Mouse (Mus musculus) lung, postnatal 0 days (tissue): ENCODE measurements around the gene Pdpn. TPM values are rescaled to one million over a fixed set of nuclear protein-coding genes. Genes with fewer than 3 reads are reported as not detected.
"Not testable (repeated sequence)": the region's sequence is repeated elsewhere in the genome, so short reads cannot be mapped to it uniquely, and the experiment has no call there.

ENCODE experiments used
- ATAC-seq: fragments of 200-750 bp; cut with Nextera tagmentation; 2 replicates; pipeline ENCODE4 v1.8.0; 2017; ENCODE audit warnings: moderate library complexity
- DNase-seq: peaks from one replicate; pipeline ENCODE4 v3.0.0-alpha.2; 2016; ENCODE audit warnings: low spot score
- H3K27ac ChIP-seq: fragments of 300-500 bp; sonication (generic); 2 replicates; pipeline ENCODE4 v1.5.1; 2014; ENCODE audit warnings: antibody characterized with exemption, mild to moderate bottlenecking, low read length, mixed read lengths
- H3K27me3 ChIP-seq: fragments of 300-500 bp; sonication (generic); replicated peaks from 2 replicates; pipeline ENCODE4 v1.6.1; 2014; ENCODE audit warnings: low read length, mixed read lengths; ENCODE audit not compliant: insufficient read depth
- H3K36me3 ChIP-seq: fragments of 300-500 bp; sonication (generic); 2 replicates; pipeline ENCODE4 v1.6.1; 2014; ENCODE audit warnings: low read length, mixed read lengths; ENCODE audit not compliant: insufficient read depth
- H3K4me1 ChIP-seq: fragments of 300-500 bp; sonication (generic); 2 replicates; pipeline ENCODE4 v1.6.1; 2014; ENCODE audit warnings: antibody characterized with exemption, low read depth, low read length, mixed read lengths; ENCODE audit not compliant: insufficient read depth
- H3K4me2 ChIP-seq: fragments of 300-500 bp; sonication (generic); replicated peaks from 2 replicates; pipeline ENCODE4 v1.6.1; 2014; ENCODE audit warnings: low read depth, mild to moderate bottlenecking, low read length, moderate library complexity, mixed read lengths
- H3K4me3 ChIP-seq: fragments of 300-500 bp; sonication (generic); 2 replicates; pipeline ENCODE4 v1.5.1; 2014; ENCODE audit warnings: low read depth, low read length
- H3K9ac ChIP-seq: fragments of 300-500 bp; sonication (generic); replicated peaks from 2 replicates; pipeline ENCODE4 v1.6.1; 2014; ENCODE audit warnings: low read depth, mild to moderate bottlenecking
- H3K9me3 ChIP-seq: fragments of 300-500 bp; sonication (generic); 2 replicates; pipeline ENCODE4 v1.6.1; 2016; ENCODE audit warnings: low read length, mixed read lengths
- CTCF ChIP-seq: IDR thresholded peaks from 2 replicates; pipeline ENCODE4 v1.5.1; 2016; ENCODE audit warnings: antibody characterized with exemption, mild to moderate bottlenecking
- EP300 ChIP-seq: IDR thresholded peaks from 2 replicates; pipeline ENCODE4 v1.6.1; 2016; ENCODE audit warnings: antibody characterized with exemption, mild to moderate bottlenecking, control low read depth
- WGBS: fragments of 180-500 bp; shearing (Covaris S2); extraction: QIAGEN DNeasy Blood & Tissue Kit; methylation state at CpG from one replicate; pipeline ENCODE4 v1.1.7; 2014; 5-methylcytosine and 5-hydroxymethylcytosine counted together
- polyA plus RNA-seq: library from polyadenylated mRNA; unstranded; fragments of >200 nt; fragmentation: Nextera tagmentation; extraction: Ambion mirVana; gene quantifications from 2 replicates; pipeline ENCODE4 v1.2.1, GENCODE M21; 2015

The Pdpn gene
- polyA plus RNA-seq: 118 and 142 TPM in 2 replicates

DNA sequence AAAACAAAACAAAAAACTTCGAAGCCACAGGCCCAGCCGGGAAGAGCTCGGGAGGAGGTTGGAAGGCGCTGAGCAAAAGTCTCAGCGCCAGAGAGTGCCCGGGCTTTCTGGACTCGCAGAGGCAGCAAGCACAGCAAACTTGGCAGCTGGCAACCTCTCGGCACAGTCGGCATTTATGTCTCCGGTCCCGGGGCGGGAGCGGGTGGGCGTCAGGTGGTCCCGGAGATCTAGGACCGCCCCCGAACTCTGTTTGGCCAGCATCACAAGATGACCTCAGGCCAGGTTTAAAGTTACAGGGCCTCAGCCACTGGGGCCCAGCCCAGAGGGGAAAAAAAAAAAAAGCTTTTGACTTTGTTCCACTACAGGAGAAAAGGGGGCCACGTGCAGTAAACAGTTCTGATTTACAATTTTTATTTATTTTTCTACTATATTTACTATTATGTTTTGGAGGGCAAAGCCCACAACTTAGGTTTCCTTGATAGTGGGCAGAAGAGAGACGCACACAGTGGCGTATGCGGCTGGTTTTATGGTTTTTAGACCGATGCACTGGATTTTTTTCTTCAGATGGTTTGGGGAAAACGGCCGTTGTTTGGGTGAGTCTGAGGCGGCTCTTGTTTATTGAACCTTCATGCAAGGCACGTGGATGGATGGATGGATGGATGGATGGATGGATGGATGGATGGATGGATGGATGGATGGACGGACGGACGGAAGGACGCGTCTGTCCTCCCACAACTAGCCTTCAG lies at the start of gene Pdpn:
Pdpn (minus strand) TSS at position 240 of the 746 bp plus-strand sequence.
- 4% methylated on average over 31 of the region's 31 CpGs for WGBS
- DNase-seq (peak; percentile 48), ATAC-seq (peak; percentile 18; the same call in 1 of the 2 replicates)
- Histone ChIP-seq H3K36me3 (no peaks in the 10 kb centered on the region), H3K9me3 (no peaks in the 10 kb centered on the region), H3K4me3 (peak within 1 kb of the TSS; percentile 24), H3K27me3 (peaks cover 8% of the 10 kb centered on the region; the same call in 1 of the 2 replicates), H3K4me1 (0 out of 2 replicates have a peak, but pooled peaks cover 3% of the 10 kb centered on the region), H3K27ac (peak within 1 kb of the TSS; percentile 28; the same call in 1 of the 2 replicates), H3K4me2 (peak within 1 kb of the TSS; percentile 58), H3K9ac (peak within 1 kb of the TSS; percentile 9; the same call in 1 of the 2 replicates)
- no peak for TF ChIP-seq CTCF
- no peak for TF ChIP-seq EP300

DNA sequence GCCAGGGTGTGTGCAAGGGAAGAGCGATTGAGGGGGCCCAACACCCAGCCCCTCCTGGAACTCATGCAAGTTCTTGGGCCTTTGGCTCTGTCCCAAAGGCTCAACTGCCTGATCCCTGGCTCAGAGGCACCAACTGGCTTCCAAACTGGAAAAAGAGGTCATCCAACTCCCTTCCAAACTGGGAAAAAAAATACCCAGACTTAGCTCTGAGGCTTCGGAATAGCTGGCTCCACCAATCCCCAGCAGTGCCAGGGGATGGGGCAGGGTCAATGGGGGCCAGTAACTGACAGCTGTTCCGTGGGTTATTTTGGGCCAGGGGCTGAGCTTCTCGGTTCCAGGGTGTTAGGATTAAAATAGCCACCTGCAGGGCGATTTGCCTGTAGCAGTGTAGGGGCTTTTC lies 49.3 kb upstream of the Pdpn start:
- Histone ChIP-seq H3K4me2 (no peak overlapping the region), H3K4me3 (no peak overlapping the region), H3K27me3 (peaks cover 26% of the 10 kb centered on the region), H3K4me1 (no peaks in the 10 kb centered on the region), H3K9ac (no peak overlapping the region), H3K27ac (no peak overlapping the region), H3K9me3 (no peaks in the 10 kb centered on the region), H3K36me3 (no peaks in the 10 kb centered on the region)
- ATAC-seq (no peak), DNase-seq (no peak)
- 17% methylated on average over 5 of the region's 5 CpGs for WGBS
- TF ChIP-seq EP300 (no peak), CTCF (no peak)

- not testable (repeated sequence) for H3K36me3 ChIP-seq, H3K9me3 ChIP-seq, H3K4me3 ChIP-seq, H3K27ac ChIP-seq, H3K4me2 ChIP-seq, H3K4me1 ChIP-seq, DNase-seq, H3K9ac ChIP-seq, ATAC-seq
- 78% methylated on average over 5 of the region's 5 CpGs for whole genome bisulfite sequencing
- peaks cover 15% of the 10 kb centered on the region for H3K27me3 ChIP-seq
Measured at GRCm38 (mm10) chr4:143345491-143345890, 46.1 kb upstream of the Pdpn start.

DNA sequence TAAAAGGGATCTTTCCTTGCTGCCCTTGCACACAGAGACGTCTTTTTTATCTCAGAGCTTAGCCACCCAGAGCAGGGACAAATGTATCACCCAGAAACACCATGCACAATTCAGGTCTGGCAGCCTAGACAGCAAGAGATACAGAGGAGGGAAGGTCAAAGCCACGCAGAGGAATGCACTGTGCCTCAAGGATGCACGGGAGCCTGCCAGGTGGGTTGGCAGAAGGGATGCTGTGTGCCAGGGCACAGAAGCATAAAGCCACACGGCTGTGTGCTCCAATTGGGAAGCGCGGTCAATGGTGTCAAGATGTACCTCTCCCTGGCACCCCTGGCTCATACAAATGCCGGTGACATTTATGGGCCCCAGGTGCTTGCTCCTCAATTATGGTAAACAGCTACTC lies 42.1 kb upstream of the Pdpn start:
- 84% methylated on average over 7 of the region's 7 CpGs for WGBS
- no peak overlapping the region for H3K4me2 ChIP-seq
- H3K4me3 ChIP-seq: no peak overlapping the region
- TF ChIP-seq CTCF (no peak), EP300 (no peak)
- DNase-seq: no peak
- H3K27ac ChIP-seq: no peak overlapping the region
- ATAC-seq: no peak
- no peak overlapping the region for H3K9ac ChIP-seq
- no peaks in the 10 kb centered on the region for H3K27me3 ChIP-seq
- H3K4me1 ChIP-seq: no peaks in the 10 kb centered on the region
- no peaks in the 10 kb centered on the region for H3K36me3 ChIP-seq
- H3K9me3 ChIP-seq: no peaks in the 10 kb centered on the region

DNA sequence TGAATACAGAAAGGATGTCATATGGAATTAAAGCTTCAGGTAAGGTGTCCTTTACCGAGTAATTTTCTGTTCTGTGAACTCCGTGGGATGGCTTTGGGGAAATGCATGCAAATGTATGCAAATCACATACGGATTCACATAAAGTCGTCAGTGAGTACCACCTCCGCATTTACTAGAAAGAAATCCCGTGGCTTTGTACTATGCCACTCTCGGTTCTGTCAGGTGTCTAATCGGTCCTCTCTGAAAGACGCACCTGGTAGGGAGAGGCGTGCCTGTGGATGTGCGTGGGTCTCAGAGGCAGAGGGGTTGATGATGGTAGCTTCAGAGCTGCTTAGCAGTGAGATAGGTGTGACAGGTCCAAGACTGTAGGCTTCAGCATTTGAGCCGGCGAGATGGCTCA lies 40.4 kb upstream of the Pdpn start:
- H3K27ac ChIP-seq: no peak overlapping the region
- no peak for ATAC-seq
- WGBS: 87% methylated on average over 13 of the region's 13 CpGs
- no peaks in the 10 kb centered on the region for H3K27me3 ChIP-seq
- no peaks in the 10 kb centered on the region for H3K36me3 ChIP-seq
- TF ChIP-seq EP300 (no peak), CTCF (no peak)
- H3K9me3 ChIP-seq: no peaks in the 10 kb centered on the region
- no peak for DNase-seq
- no peak overlapping the region for H3K4me2 ChIP-seq
- no peaks in the 10 kb centered on the region for H3K4me1 ChIP-seq
- H3K9ac ChIP-seq: no peak overlapping the region
- no peak overlapping the region for H3K4me3 ChIP-seq

DNA sequence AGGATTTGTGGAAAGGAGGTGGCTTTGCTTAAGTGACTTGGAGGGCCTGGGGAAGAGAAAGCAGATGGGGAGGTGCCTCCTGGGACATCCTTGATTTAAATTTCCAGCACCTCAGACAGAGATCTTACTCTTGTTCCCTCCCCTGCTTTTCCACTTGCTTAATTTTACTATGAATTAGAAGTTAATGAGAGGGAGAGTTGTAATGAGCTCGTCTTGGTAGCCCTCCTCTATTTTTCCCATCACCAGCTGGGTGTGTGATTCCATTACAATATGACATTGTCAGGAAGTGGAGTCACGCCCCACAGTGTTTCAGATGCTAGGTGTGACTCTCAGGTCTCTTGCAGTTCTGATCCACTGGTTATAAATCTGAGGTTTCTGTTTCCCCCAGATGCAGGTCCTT lies 36.7 kb upstream of the Pdpn start:
- WGBS: 60% methylated on average over 2 of the region's 2 CpGs
- no peaks in the 10 kb centered on the region for H3K4me1 ChIP-seq
- ATAC-seq: no peak

More for the DNA sequence above, 36.7 kb upstream of the Pdpn start:
- H3K36me3 ChIP-seq: no peaks in the 10 kb centered on the region
- no peak overlapping the region for H3K27ac ChIP-seq
- H3K4me2 ChIP-seq: no peak overlapping the region
- no peak overlapping the region for H3K4me3 ChIP-seq
- DNase-seq: no peak
- H3K9me3 ChIP-seq: no peaks in the 10 kb centered on the region
- no peaks in the 10 kb centered on the region for H3K27me3 ChIP-seq
- no peak for TF ChIP-seq EP300
- TF ChIP-seq CTCF: no peak
- no peak overlapping the region for H3K9ac ChIP-seq
